Mouse (Mus musculus): ENCODE measurements at regions not wholly inside any gene's neighbourhood (a gene's known extent, or its start where the extent isn't known, plus 50 kb on each side); places are given as distances from the start of the nearest gene placed in this dataset.
"Not testable (repeated sequence)": the region's sequence is repeated elsewhere in the genome, so short reads cannot be mapped to it uniquely, and the experiment has no call there.

DNA sequence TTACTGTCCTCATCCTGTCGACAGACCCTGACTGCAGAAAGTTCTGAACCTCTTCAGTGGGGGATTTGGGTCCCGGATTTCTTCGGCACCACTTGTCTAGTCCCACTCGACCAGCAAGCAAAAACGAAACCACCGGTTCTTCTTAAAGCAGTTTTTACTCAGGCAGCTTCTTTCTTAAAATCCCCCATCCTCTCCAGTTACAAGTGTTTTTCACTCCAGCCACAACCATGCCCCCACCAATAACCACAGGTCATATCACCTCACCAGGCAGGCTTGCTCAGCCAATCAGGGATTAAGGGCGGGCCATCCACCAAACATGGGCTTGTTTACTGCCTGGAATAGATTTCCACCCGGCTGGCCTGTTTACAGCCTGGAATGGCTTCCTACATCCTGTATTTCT is 874.7 kb upstream of the Tmeff2 start:
- not testable (repeated sequence) for H3K36me3 ChIP-seq (ENCODE audit: control insufficient read depth, insufficient read depth)
- peak overlapping the region; percentile 7 for H3K4me3 ChIP-seq

GRCm38 (mm10) chr1:50035261-50035660 is 865.2 kb upstream of the Tmeff2 start:
- Histone ChIP-seq H3K4me2 (ENCODE audit: low read depth) (no peak overlapping the region), H3K27me3 (ENCODE audit: control insufficient read depth, insufficient read depth, insufficient read length) (no peaks in the 10 kb centered on the region), H3K36me3 (ENCODE audit: control insufficient read depth, insufficient read depth) (no peaks in the 10 kb centered on the region), H3K79me2 (ENCODE audit: control insufficient read depth, insufficient read depth) (no peaks in the 10 kb centered on the region), H3K4me3 (no peak overlapping the region), H3ac (ENCODE audit: control insufficient read depth, insufficient read length) (no peak overlapping the region)
- TF ChIP-seq REST (IDR thresholded peaks at IDR 0.05; ENCODE audit: insufficient read depth, insufficient read length) (no peak), MYOD1 (IDR thresholded peaks at IDR 0.05; ENCODE audit: control insufficient read depth in 1 of 3, insufficient read length in 2 of 3, low read depth in 2 of 3) (no peak), TCF3 (IDR thresholded peaks at IDR 0.05; ENCODE audit: insufficient read length, low read depth) (no peak), MYOG (IDR thresholded peaks at IDR 0.05; ENCODE audit: control insufficient read depth in 1 of 3, insufficient read depth in 1 of 3, insufficient read length in 2 of 3, low read depth in 2 of 3) (no peak), E2F4 (IDR thresholded peaks at IDR 0.05; ENCODE audit: insufficient read depth) (no peak), SRF (IDR thresholded peaks at IDR 0.05; ENCODE audit: control insufficient read depth, insufficient read length, low read depth) (no peak), CEBPB (IDR thresholded peaks at IDR 0.05; ENCODE audit: insufficient read depth, poor library complexity, severe bottlenecking) (no peak), MAX (IDR thresholded peaks at IDR 0.05; ENCODE audit: low read depth) (no peak), USF1 (IDR thresholded peaks at IDR 0.05; ENCODE audit: low read depth) (no peak), POLR2AphosphoS2 (IDR thresholded peaks at IDR 0.05; ENCODE audit: insufficient read length, low read depth) (no peak)

More for the DNA sequence above, 874.7 kb upstream of the Tmeff2 start:
- not testable (repeated sequence) for H3K79me2 ChIP-seq (ENCODE audit: control insufficient read depth, insufficient read depth); H3ac ChIP-seq (ENCODE audit: control insufficient read depth, insufficient read length); H3K27me3 ChIP-seq (ENCODE audit: control insufficient read depth, insufficient read depth, insufficient read length)
- H3K4me2 ChIP-seq (ENCODE audit: low read depth): peak overlapping the region; percentile 49

DNA sequence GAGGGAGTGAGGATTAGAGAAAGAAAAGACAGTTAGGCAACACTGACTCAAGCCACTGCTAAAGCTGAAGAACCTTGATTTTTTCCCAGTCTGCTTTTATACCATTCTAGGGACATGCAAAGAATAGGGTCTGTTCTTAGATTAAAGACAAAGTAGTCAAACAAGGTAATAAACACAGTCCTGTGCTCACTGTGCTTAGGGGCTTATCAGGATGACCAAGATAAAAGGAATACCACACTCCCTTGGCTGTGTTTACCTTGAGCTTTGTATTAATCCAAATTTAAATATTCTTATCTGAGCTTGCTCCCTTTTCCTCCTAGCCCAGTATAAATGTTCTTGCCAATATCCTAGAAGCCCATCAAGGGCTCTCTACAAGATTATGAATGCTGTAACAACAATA is 854.6 kb upstream of the Tmeff2 start:
- TF ChIP-seq SRF (IDR thresholded peaks at IDR 0.05; ENCODE audit: control insufficient read depth, insufficient read length, low read depth): no peak
- TF ChIP-seq E2F4 (IDR thresholded peaks at IDR 0.05; ENCODE audit: insufficient read depth): no peak
- no peak for TF ChIP-seq TCF3 (IDR thresholded peaks at IDR 0.05; ENCODE audit: insufficient read length, low read depth)
- no peak for TF ChIP-seq MYOG (IDR thresholded peaks at IDR 0.05; ENCODE audit: control insufficient read depth in 1 of 3, insufficient read depth in 1 of 3, insufficient read length in 2 of 3, low read depth in 2 of 3)
- no peak for TF ChIP-seq REST (IDR thresholded peaks at IDR 0.05; ENCODE audit: insufficient read depth, insufficient read length)
- TF ChIP-seq POLR2A (IDR thresholded peaks at IDR 0.05; ENCODE audit: insufficient read length, low read depth): no peak
- no peak for TF ChIP-seq USF1 (IDR thresholded peaks at IDR 0.05; ENCODE audit: low read depth)
- no peak for TF ChIP-seq MYOD1 (IDR thresholded peaks at IDR 0.05; ENCODE audit: control insufficient read depth in 1 of 3, insufficient read length in 2 of 3, low read depth in 2 of 3)
- TF ChIP-seq MAX (IDR thresholded peaks at IDR 0.05; ENCODE audit: low read depth): no peak
- no peak for TF ChIP-seq TCF12 (IDR thresholded peaks at IDR 0.05; ENCODE audit: insufficient read depth, poor library complexity, severe bottlenecking)
- no peak for TF ChIP-seq POLR2AphosphoS2 (IDR thresholded peaks at IDR 0.05; ENCODE audit: insufficient read length, low read depth)
- TF ChIP-seq CEBPB (IDR thresholded peaks at IDR 0.05; ENCODE audit: insufficient read depth, poor library complexity, severe bottlenecking): no peak
- Histone ChIP-seq H3K4me3 (no peak overlapping the region), H3K79me2 (ENCODE audit: control insufficient read depth, insufficient read depth) (no peaks in the 10 kb centered on the region), H3ac (ENCODE audit: control insufficient read depth, insufficient read length) (no peak overlapping the region), H3K36me3 (ENCODE audit: control insufficient read depth, insufficient read depth) (no peaks in the 10 kb centered on the region), H3K27me3 (ENCODE audit: control insufficient read depth, insufficient read depth, insufficient read length) (no peaks in the 10 kb centered on the region), H3K4me2 (ENCODE audit: low read depth) (no peak overlapping the region)

DNA sequence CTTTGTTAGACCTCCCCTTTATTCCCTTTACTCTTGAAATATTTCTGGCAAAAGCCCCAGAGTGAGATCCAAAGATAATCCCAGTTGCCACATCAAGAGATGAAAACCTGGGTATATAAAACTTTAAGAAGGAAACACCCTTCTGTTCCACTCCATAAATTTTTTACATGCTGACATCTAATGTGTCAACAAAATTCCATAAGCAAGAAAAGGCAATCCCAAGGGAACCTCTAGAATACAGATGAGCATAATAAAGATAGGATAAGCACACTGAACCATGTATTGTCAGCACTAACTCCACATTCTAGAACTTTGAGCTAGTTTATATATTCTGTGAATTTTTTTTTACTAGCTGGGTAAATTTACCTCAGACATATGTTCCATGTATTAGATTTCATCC is 810.7 kb upstream of the Tmeff2 start:
- H3K4me2 ChIP-seq (ENCODE audit: low read depth): no peak overlapping the region
- no peaks in the 10 kb centered on the region for H3K79me2 ChIP-seq (ENCODE audit: control insufficient read depth, insufficient read depth)
- no peak overlapping the region for H3ac ChIP-seq (ENCODE audit: control insufficient read depth, insufficient read length)
- H3K36me3 ChIP-seq (ENCODE audit: control insufficient read depth, insufficient read depth): no peaks in the 10 kb centered on the region
- no peak overlapping the region for H3K4me3 ChIP-seq
- TF ChIP-seq MYOG (IDR thresholded peaks at IDR 0.05; ENCODE audit: control insufficient read depth in 1 of 3, insufficient read depth in 1 of 3, insufficient read length in 2 of 3, low read depth in 2 of 3) (no peak), POLR2A (IDR thresholded peaks at IDR 0.05; ENCODE audit: insufficient read length, low read depth) (no peak), CEBPB (IDR thresholded peaks at IDR 0.05; ENCODE audit: insufficient read depth, poor library complexity, severe bottlenecking) (no peak), USF1 (IDR thresholded peaks at IDR 0.05; ENCODE audit: low read depth) (no peak), TCF12 (IDR thresholded peaks at IDR 0.05; ENCODE audit: insufficient read depth, poor library complexity, severe bottlenecking) (no peak), MAX (IDR thresholded peaks at IDR 0.05; ENCODE audit: low read depth) (no peak), TCF3 (IDR thresholded peaks at IDR 0.05; ENCODE audit: insufficient read length, low read depth) (no peak), REST (IDR thresholded peaks at IDR 0.05; ENCODE audit: insufficient read depth, insufficient read length) (no peak), POLR2AphosphoS2 (IDR thresholded peaks at IDR 0.05; ENCODE audit: insufficient read length, low read depth) (no peak), SRF (IDR thresholded peaks at IDR 0.05; ENCODE audit: control insufficient read depth, insufficient read length, low read depth) (no peak), E2F4 (IDR thresholded peaks at IDR 0.05; ENCODE audit: insufficient read depth) (no peak), MYOD1 (IDR thresholded peaks at IDR 0.05; ENCODE audit: control insufficient read depth in 1 of 3, insufficient read length in 2 of 3, low read depth in 2 of 3) (no peak)
- H3K27me3 ChIP-seq (ENCODE audit: control insufficient read depth, insufficient read depth, insufficient read length): no peaks in the 10 kb centered on the region
